Mouse (Mus musculus) ES-Bruce4 (cell line): ENCODE data around the gene Paqr7. TPM values are rescaled to one million over a fixed set of nuclear protein-coding genes. Genes with fewer than 3 reads are reported as not detected.
A peak's percentile ranks its signal among the peaks of the same experiment; 100 is the strongest.

Experiments used
- H3K27ac ChIP-seq: 2 replicates; pipeline ENCODE4 v1.5.1; 2012; ENCODE audit warnings: low read length, inconsistent platforms; ENCODE audit not compliant: insufficient read depth
- H3K27me3 ChIP-seq: 2 replicates; pipeline ENCODE4 v1.6.1; 2012; ENCODE audit warnings: mild to moderate bottlenecking, low read length, inconsistent platforms; ENCODE audit not compliant: control insufficient read depth, poor library complexity, insufficient read depth, severe bottlenecking
- H3K36me3 ChIP-seq: 2 replicates; pipeline ENCODE4 v1.6.1; 2012; ENCODE audit warnings: inconsistent platforms, mild to moderate bottlenecking, low read length, moderate library complexity; ENCODE audit not compliant: control insufficient read depth, poor library complexity, insufficient read depth, severe bottlenecking
- H3K4me1 ChIP-seq: one replicate; pipeline ENCODE4 v1.8.1; 2011; ENCODE audit warnings: low read length; ENCODE audit not compliant: control insufficient read depth, insufficient read depth
- H3K4me3 ChIP-seq: 2 replicates; pipeline ENCODE4 v1.5.1; 2011; ENCODE audit warnings: low read depth, mild to moderate bottlenecking, low read length
- H3K9ac ChIP-seq: 2 replicates; pipeline ENCODE4 v1.6.1; 2012; ENCODE audit warnings: low read depth, mild to moderate bottlenecking, inconsistent platforms; ENCODE audit not compliant: poor library complexity, severe bottlenecking
- H3K9me3 ChIP-seq: replicated peaks from 2 replicates; pipeline ENCODE4 v1.6.1; 2012; ENCODE audit warnings: mild to moderate bottlenecking, low read length, inconsistent platforms; ENCODE audit not compliant: control insufficient read depth, poor library complexity, insufficient read depth, severe bottlenecking
- CTCF ChIP-seq: IDR thresholded peaks from one replicate; pipeline ENCODE4 v1.8.1; 2011; ENCODE audit warnings: low read depth, low read length
- EP300 ChIP-seq: IDR thresholded peaks from 2 replicates; pipeline ENCODE4 v1.6.1; 2011; ENCODE audit warnings: low read depth, low read length; ENCODE audit not compliant: insufficient read depth
- POLR2A ChIP-seq: IDR thresholded peaks from one replicate; pipeline ENCODE4 v1.8.1; 2011; ENCODE audit warnings: low read length; ENCODE audit not compliant: insufficient read depth
- polyA plus RNA-seq: library from polyadenylated mRNA; stranded (reverse); fragments of >200 nt; gene quantifications from 2 replicates; pipeline ENCODE4 v1.2.4, GENCODE M21; 2011; ENCODE audit warnings: low read depth; ENCODE audit not compliant: missing spikeins, insufficient read depth, insufficient read length

Paqr7 gene
- polyA plus RNA-seq, 1 experiment: 1.5 TPM

DNA sequence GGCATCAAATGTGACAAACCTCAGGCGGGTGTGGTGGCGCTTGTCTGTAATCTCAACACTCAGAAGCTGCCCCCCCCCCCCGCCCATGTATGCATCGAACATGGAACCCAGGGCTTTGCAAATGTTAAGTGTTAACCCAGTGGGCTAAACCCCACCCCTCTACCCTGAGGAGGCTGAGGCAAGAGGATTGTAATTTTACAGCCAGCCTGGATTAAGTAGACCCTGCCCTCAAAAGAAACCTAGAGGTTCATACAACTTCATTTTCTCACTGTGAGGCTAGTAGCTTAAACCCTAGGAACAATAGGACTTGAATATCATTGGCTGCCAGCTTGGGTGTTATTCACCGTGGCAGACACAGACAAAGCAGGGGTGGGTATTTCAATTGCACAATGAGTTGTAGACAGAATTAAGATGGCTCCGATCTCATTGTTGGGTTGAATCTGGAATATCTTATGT, 27.1 kb upstream of the Paqr7 start:
- no peaks in the 10 kb centered on the region for H3K9me3 ChIP-seq
- no peaks in the 10 kb centered on the region for H3K27me3 ChIP-seq
- no peak overlapping the region for H3K4me3 ChIP-seq
- peaks cover 23% of the 10 kb centered on the region for H3K36me3 ChIP-seq
- TF ChIP-seq POLR2A (no peak), CTCF (no peak), EP300 (no peak)
- peak overlapping the region; percentile 70 for H3K9ac ChIP-seq
- H3K27ac ChIP-seq: peak overlapping the region; percentile 51; the same call in 1 of the 2 replicates
- peaks cover 2% of the 10 kb centered on the region for H3K4me1 ChIP-seq

DNA sequence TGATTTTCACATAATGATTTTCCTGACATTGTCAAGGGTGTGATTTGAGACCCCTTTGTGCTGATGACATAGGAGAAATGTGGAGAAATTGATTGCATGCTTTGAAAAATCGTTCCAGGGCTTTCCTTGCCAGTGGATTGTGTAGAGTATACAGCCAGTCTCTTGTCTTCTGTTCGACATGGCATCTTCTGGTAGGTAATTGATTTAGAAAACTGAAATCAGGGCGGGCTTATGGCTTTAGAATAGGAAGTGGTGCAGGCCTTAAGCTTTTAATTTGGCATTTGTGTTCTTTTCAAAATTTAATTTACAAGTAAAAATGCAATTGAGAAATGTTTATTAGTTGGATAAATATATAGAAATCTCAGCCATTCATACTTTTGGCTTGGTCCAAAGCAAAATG, 26.5 kb upstream of the Paqr7 start:
- no peak overlapping the region for H3K9ac ChIP-seq

GRCm38 (mm10) chr4:134471469-134471868, 25.0 kb upstream of the Paqr7 start:
- TF ChIP-seq POLR2A (no peak), EP300 (no peak), CTCF (no peak)
- H3K4me3 ChIP-seq: no peak overlapping the region
- no peaks in the 10 kb centered on the region for H3K27me3 ChIP-seq
- no peak overlapping the region for H3K27ac ChIP-seq
- no peaks in the 10 kb centered on the region for H3K9me3 ChIP-seq
- peaks cover 25% of the 10 kb centered on the region for H3K36me3 ChIP-seq
- peaks cover 2% of the 10 kb centered on the region for H3K4me1 ChIP-seq
- no peak overlapping the region for H3K9ac ChIP-seq

More for the DNA sequence above, 26.5 kb upstream of the Paqr7 start:
- Histone ChIP-seq H3K4me3 (no peak overlapping the region), H3K27ac (no peak overlapping the region), H3K36me3 (peaks cover 24% of the 10 kb centered on the region), H3K27me3 (no peaks in the 10 kb centered on the region), H3K4me1 (peaks cover 2% of the 10 kb centered on the region), H3K9me3 (no peaks in the 10 kb centered on the region)
- no peak for TF ChIP-seq POLR2A
- no peak for TF ChIP-seq EP300
- TF ChIP-seq CTCF: no peak

GRCm38 (mm10) chr4:134473764-134474163, 22.7 kb upstream of the Paqr7 start:
- Histone ChIP-seq H3K27ac (no peak overlapping the region), H3K9me3 (no peaks in the 10 kb centered on the region), H3K27me3 (no peaks in the 10 kb centered on the region), H3K4me3 (no peak overlapping the region), H3K36me3 (peaks cover 25% of the 10 kb centered on the region), H3K9ac (no peak overlapping the region), H3K4me1 (no peaks in the 10 kb centered on the region)
- TF ChIP-seq CTCF (no peak), EP300 (no peak), POLR2A (no peak)

DNA sequence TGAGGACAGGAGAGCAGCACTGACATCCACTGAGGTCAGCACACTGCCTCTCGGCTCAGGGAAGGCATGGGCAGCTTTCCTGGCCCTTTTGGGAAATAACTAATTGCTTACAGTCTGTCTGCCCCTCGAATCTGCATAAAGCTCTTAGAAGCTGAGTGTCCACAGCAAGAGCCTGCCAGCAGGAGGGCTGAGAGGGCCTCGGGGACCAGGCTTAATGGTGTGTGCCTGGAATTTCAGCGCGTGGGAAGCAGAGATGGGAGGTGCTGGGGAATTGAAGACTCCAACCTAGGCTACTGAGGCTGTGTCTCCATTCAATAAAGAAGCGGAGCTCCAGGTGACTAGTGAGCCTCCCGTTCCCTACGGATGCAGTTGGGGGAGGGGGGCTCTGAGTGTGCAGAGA, 22.3 kb upstream of the Paqr7 start:
- TF ChIP-seq EP300 (no peak), POLR2A (no peak), CTCF (no peak)
- no peaks in the 10 kb centered on the region for H3K27me3 ChIP-seq
- no peaks in the 10 kb centered on the region for H3K9me3 ChIP-seq
- no peak overlapping the region for H3K4me3 ChIP-seq
- no peak overlapping the region for H3K27ac ChIP-seq
- H3K36me3 ChIP-seq: peaks cover 25% of the 10 kb centered on the region
- H3K4me1 ChIP-seq: no peaks in the 10 kb centered on the region
- H3K9ac ChIP-seq: no peak overlapping the region

DNA sequence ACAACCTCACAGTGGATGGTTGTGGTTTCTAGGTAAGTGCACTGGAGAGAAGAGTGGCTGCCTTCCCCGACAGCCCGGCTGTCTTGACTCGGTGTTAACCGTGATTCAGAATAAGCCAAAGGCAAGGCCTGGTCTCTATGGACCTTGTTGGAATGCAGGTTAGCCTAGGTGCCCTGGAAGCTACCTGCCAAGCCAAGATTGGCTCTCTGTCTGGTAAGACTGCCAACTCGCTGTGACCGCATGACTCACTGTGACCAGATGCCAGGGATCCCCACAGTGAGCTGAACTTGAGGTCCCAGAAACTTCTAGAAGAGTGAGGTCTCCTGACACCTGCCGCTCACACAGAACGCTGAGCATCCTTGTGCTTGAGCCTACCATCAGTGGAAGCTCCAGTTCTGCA, 19.6 kb upstream of the Paqr7 start:
- Histone ChIP-seq H3K27me3 (no peaks in the 10 kb centered on the region), H3K36me3 (peaks cover 17% of the 10 kb centered on the region), H3K27ac (no peak overlapping the region)

More for the DNA sequence above, 19.6 kb upstream of the Paqr7 start:
- Histone ChIP-seq H3K9ac (no peak overlapping the region), H3K4me1 (no peaks in the 10 kb centered on the region), H3K4me3 (no peak overlapping the region), H3K9me3 (no peaks in the 10 kb centered on the region)
- TF ChIP-seq POLR2A: no peak
- no peak for TF ChIP-seq EP300
- no peak for TF ChIP-seq CTCF
